Mouse (Mus musculus) cerebellum, adult 2 months (tissue): ENCODE data around the gene Sec16a. TPM values are rescaled to one million over a fixed set of nuclear protein-coding genes. Genes with fewer than 3 reads are reported as not detected.

Source experiments
- DNase-seq, 2 experiments: peaks; one replicate each; pipeline ENCODE4 v3.0.0; 2021
- H3K27ac ChIP-seq: fragments of 200-500 bp; 2 replicates; pipeline ENCODE4 v1.5.1; 2012; ENCODE audit warnings: low read length, control low read depth, inconsistent platforms; ENCODE audit not compliant: insufficient read depth
- H3K27me3 ChIP-seq: fragments of 200-500 bp; 2 replicates; pipeline ENCODE4 v1.6.1; 2012; ENCODE audit warnings: inconsistent platforms, mild to moderate bottlenecking, low read length, moderate library complexity; ENCODE audit not compliant: control insufficient read depth, insufficient read depth
- H3K4me1 ChIP-seq: fragments of 200-500 bp; 2 replicates; pipeline ENCODE4 v1.6.1; 2011; ENCODE audit warnings: low read length; ENCODE audit not compliant: control insufficient read depth, insufficient read depth
- H3K4me3 ChIP-seq: fragments of 200-500 bp; replicated peaks from 2 replicates; pipeline ENCODE3; 2011; ENCODE audit warnings: mild to moderate bottlenecking, low read depth, low read length, control low read depth; ENCODE audit not compliant: insufficient read depth
- CTCF ChIP-seq: fragments of 200-500 bp; IDR thresholded peaks from 2 replicates; pipeline ENCODE4 v1.5.1; 2011; ENCODE audit warnings: low read depth, mild to moderate bottlenecking, control low read depth, low read length, moderate library complexity, borderline replicate concordance; ENCODE audit not compliant: insufficient read depth
- POLR2A ChIP-seq: fragments of 200-500 bp; IDR thresholded peaks from 2 replicates; pipeline ENCODE4 v1.6.1; 2011; ENCODE audit warnings: low read length, control low read depth, borderline replicate concordance; ENCODE audit not compliant: insufficient read depth
- WGBS: fragments of 180-500 bp; shearing (Covaris S2); methylation state at CpG from one replicate; pipeline ENCODE4 v1.1.7; 2018; 5-methylcytosine and 5-hydroxymethylcytosine counted together
- polyA plus RNA-seq: library from polyadenylated mRNA; depleted of rRNA; stranded (reverse); fragments of >200 nt; gene quantifications from 2 replicates; pipeline ENCODE4 v1.2.3, GENCODE M21; 2012

Gene Sec16a
- polyA plus RNA-seq, 1 experiment = 43.2 TPM

DNA sequence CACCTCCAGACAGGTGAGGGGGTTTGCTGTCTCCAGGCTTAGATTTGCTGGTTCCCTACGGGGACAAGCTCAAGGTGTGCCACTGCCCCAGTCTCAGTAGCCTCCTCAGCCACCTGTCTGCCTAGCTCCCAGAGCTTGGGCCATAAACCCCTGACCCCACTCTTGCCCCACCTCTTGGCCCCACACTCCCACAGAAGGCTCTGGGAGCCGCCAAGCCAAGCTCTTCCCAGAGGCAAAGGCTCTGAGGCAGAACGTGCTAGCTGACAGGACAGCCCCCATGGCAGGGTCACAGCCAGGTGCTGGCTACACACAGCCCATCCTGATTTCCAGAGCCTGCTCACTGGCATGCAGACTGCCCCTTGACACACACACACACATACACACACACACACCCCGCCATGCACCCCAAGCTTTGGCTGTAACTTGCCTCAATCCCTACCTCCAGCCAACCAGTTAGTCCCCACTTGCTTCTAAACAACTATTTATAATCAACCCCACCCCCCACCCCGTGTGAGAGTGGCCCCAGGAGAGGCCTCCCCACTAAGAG, 41.3 kb upstream of the Sec16a start:
- Histone ChIP-seq H3K4me3 (no peak overlapping the region), H3K4me1 (peaks cover 3% of the 10 kb centered on the region; the same call in 1 of the 2 replicates), H3K27me3 (no peaks in the 10 kb centered on the region), H3K27ac (peak overlapping the region; percentile 23; the same call in 1 of the 2 replicates)
- 35% methylated on average over 5 of the region's 5 CpGs for WGBS
- TF ChIP-seq CTCF (no peak), POLR2A (no peak)
- DNase-seq = no peak

- DNase-seq = no peak
- no peak for TF ChIP-seq POLR2A
- no peak for TF ChIP-seq CTCF
These were observed 40.7 kb upstream of the Sec16a start for GRCm38 (mm10) chr2:26485710-26486109.

GRCm38 (mm10) chr2:26485278-26485677, 40.3 kb upstream of the Sec16a start:
- TF ChIP-seq POLR2A (no peak), CTCF (no peak)
- H3K4me1 ChIP-seq = peaks cover 3% of the 10 kb centered on the region; the same call in 1 of the 2 replicates
- 50% methylated on average over 9 of the region's 9 CpGs for WGBS
- H3K4me3 ChIP-seq = no peak overlapping the region
- no peak overlapping the region for H3K27ac ChIP-seq
- DNase-seq = no peak
- no peaks in the 10 kb centered on the region for H3K27me3 ChIP-seq

More at GRCm38 (mm10) chr2:26485710-26486109, 40.7 kb upstream of the Sec16a start:
- Histone ChIP-seq H3K27ac (peak overlapping the region; percentile 23; the same call in 1 of the 2 replicates), H3K27me3 (no peaks in the 10 kb centered on the region), H3K4me3 (no peak overlapping the region), H3K4me1 (peaks cover 3% of the 10 kb centered on the region; the same call in 1 of the 2 replicates)
- WGBS = 59% methylated on average over 7 of the region's 7 CpGs

DNA sequence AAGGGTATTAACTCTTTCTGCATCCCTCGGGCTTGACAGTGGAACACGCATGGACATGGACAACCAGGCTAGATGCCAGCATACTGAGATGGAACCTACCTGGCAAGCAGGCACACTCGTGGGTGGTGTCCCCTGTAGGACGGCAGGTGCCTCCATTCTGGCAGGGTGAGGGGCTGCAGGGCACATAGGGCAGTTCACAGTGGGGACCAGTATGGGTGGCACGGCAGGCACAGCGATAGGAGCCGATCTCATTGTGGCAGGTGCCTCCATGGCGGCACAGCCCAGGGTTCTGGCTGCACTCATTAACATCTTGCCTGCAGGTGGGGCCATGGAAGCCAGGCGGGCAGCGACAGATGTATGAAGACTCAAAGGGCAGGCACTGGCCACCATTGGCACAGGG, 39.2 kb upstream of the Sec16a start:
- no peak for DNase-seq
- Histone ChIP-seq H3K4me3 (no peak overlapping the region), H3K4me1 (peaks cover 3% of the 10 kb centered on the region; the same call in 1 of the 2 replicates), H3K27me3 (no peaks in the 10 kb centered on the region), H3K27ac (no peak overlapping the region)
- WGBS = 51% methylated on average over 10 of the region's 10 CpGs
- TF ChIP-seq CTCF = no peak
- no peak for TF ChIP-seq POLR2A

- H3K27ac ChIP-seq = no peak overlapping the region
- no peak for TF ChIP-seq POLR2A
- TF ChIP-seq CTCF = no peak
- peaks cover 3% of the 10 kb centered on the region; the same call in 1 of the 2 replicates for H3K4me1 ChIP-seq
These were observed 38.3 kb upstream of the Sec16a start for GRCm38 (mm10) chr2:26483230-26483869.

DNA sequence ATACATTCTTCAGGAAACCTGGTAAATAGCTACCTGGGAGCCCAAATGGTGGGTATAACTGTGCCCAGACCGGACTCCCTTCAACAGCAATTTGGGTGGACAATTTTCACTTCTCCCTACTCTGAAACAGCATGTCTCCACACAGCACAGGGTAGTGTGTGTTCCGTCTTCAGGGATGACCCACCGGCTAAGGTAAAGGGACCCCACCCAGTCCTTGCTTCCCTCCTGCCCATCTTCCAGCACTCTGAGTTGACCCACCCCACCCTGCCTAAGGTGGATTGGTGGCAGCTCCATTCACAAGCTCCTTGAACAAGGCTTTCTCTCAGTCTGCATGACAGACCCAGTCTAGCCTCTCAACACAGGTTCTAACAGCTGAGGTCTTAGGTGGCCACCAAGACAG, 37.8 kb upstream of the Sec16a start:
- DNase-seq = no peak
- WGBS = 96% methylated on average over 3 of the region's 3 CpGs
- H3K4me3 ChIP-seq = no peak overlapping the region
- H3K27ac ChIP-seq = no peak overlapping the region
- no peaks in the 10 kb centered on the region for H3K27me3 ChIP-seq
- TF ChIP-seq CTCF = no peak
- no peak for TF ChIP-seq POLR2A
- H3K4me1 ChIP-seq = peaks cover under 1% of the 10 kb centered on the region; the same call in 1 of the 2 replicates

More at GRCm38 (mm10) chr2:26483230-26483869, 38.3 kb upstream of the Sec16a start:
- 61% methylated on average over 13 of the region's 13 CpGs for WGBS
- no peak for DNase-seq
- Histone ChIP-seq H3K4me3 (no peak overlapping the region), H3K27me3 (no peaks in the 10 kb centered on the region)

DNA sequence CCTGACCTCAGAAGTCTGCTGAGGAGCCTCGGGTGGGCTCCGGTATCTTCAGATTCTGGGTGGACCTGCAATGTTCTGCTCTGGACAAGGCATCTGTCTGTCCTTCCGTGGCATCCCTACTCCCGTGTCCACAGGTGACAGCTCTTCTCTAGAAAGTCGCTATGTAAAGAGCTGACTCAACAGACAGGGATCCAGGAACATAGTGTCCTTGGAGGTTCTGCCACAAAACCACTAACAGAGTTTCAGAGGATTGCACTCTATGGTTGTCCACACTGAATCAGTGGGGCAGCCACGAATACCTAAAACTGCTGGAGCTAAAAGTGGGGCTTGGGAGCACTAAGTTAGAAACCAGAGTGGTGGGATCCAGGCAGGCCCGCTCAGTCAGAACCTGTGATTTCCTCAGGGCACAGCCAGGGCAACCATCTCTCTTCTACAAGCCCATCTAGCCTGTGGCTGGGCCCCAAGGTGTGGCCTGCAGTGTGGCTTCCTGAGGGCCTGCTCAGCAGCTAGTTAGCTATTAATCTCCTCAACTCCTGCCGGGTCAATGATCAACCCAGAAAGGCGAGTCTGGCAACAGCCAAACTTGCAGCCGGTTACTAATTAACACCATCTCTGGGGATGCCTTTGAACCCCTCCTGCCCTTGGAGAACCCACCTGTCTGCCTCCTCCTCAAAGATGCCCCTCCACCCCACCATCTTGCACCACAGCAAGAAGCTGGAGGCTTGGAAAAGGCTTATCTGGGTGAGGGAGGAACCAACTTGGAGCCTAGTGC, 36.9 kb upstream of the Sec16a start:
- Histone ChIP-seq H3K4me1 (no peaks in the 10 kb centered on the region), H3K4me3 (no peak overlapping the region), H3K27me3 (no peaks in the 10 kb centered on the region), H3K27ac (no peak overlapping the region)
- 79% methylated on average over 10 of the region's 10 CpGs for WGBS
- no peak for DNase-seq
- TF ChIP-seq POLR2A (no peak), CTCF (no peak)
